Mouse (Mus musculus) testis, adult 2 months (tissue): ENCODE measurements around the gene Mgat3. TPM values are rescaled to one million over a fixed set of nuclear protein-coding genes. Genes with fewer than 3 reads are reported as not detected.
A peak's percentile ranks its signal among the peaks of the same experiment; 100 is the strongest.

ENCODE experiments used
- H3K27ac ChIP-seq: fragments of 200-500 bp; 2 replicates; pipeline ENCODE4 v1.5.1; 2012; ENCODE audit warnings: low read depth, low read length; ENCODE audit not compliant: control insufficient read depth, insufficient read depth
- H3K27me3 ChIP-seq: fragments of 200-500 bp; 2 replicates; pipeline ENCODE4 v1.6.1; 2012; ENCODE audit warnings: mild to moderate bottlenecking, low read length, moderate library complexity; ENCODE audit not compliant: control insufficient read depth, insufficient read depth
- H3K36me3 ChIP-seq: fragments of 200-500 bp; 2 replicates; pipeline ENCODE4 v1.6.1; 2012; ENCODE audit warnings: mild to moderate bottlenecking, low read length; ENCODE audit not compliant: control insufficient read depth, insufficient read depth
- H3K4me1 ChIP-seq: fragments of 200-500 bp; 2 replicates; pipeline ENCODE4 v1.6.1; 2012; ENCODE audit warnings: low read length; ENCODE audit not compliant: control insufficient read depth, insufficient read depth
- H3K4me3 ChIP-seq: fragments of 200-500 bp; 2 replicates; pipeline ENCODE4 v1.5.1; 2012; ENCODE audit warnings: low read depth, mild to moderate bottlenecking, low read length, moderate library complexity, mixed read lengths; ENCODE audit not compliant: control insufficient read depth
- CTCF ChIP-seq: fragments of 200-500 bp; IDR thresholded peaks from 2 replicates; pipeline ENCODE4 v1.5.1; 2012; ENCODE audit warnings: low read depth, mild to moderate bottlenecking, inconsistent platforms, low read length, moderate library complexity; ENCODE audit not compliant: control insufficient read depth, insufficient read depth, insufficient replicate concordance
- POLR2A ChIP-seq: fragments of 200-500 bp; IDR thresholded peaks from 2 replicates; pipeline ENCODE4 v1.6.1; 2012; ENCODE audit warnings: low read depth, mild to moderate bottlenecking, inconsistent platforms, low read length, moderate library complexity; ENCODE audit not compliant: control insufficient read depth
- polyA plus RNA-seq: library from polyadenylated mRNA; depleted of rRNA; stranded (reverse); fragments of >200 nt; gene quantifications from 2 replicates; pipeline ENCODE4 v1.2.3, GENCODE M21; 2012

The Mgat3 gene
- polyA plus RNA-seq, 1 experiment, result 0.38 TPM

DNA sequence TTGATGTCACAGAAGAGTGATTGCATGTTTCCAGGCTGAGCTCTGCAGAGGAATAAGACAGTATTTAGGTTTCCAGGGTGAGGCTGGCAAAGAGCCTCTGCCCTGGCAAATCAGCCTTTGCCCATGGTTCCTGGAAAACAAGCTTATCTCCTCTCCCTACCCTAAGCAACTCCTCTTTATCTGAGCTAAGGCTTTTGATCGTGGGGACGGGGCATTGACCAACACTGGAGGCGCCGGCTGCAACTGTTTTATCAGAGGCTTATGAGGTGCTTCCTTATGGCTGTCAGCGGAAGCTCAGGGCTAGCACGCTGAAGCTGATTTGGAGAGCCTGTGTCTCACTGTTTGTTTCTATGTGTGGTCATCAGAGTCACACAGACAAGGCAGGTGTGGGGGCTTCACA, 77.1 kb downstream of the Mgat3 start:
- Histone ChIP-seq H3K27me3 (no peaks in the 10 kb centered on the region), H3K4me3 (no peak overlapping the region), H3K4me1 (peaks cover 6% of the 10 kb centered on the region), H3K36me3 (peaks cover 7% of the 10 kb centered on the region), H3K27ac (no peak overlapping the region)
- TF ChIP-seq POLR2A (no peak), CTCF (no peak)

DNA sequence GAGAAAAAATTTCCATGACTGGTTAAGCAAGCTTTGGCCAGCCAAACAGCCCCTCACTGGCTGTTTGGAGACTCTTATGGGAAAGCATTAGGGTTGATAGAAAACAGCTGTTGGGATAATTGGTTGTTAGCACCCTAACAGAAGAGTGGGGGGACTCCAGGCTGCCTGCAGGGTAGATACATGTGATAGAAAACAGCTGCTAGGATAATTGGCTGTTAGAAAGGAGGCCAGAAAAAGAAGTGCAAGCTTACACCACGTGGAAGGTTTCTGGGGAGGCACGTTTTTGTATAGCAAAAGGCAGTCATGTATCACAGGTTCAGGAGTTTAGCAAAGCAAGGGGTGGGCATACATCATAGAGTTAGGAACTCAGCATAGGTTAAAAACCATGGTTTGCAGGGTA, 80.0 kb downstream of the Mgat3 start:
- TF ChIP-seq POLR2A (no peak), CTCF (no peak)
- peaks cover 5% of the 10 kb centered on the region for H3K36me3 ChIP-seq
- no peak overlapping the region for H3K4me3 ChIP-seq
- H3K27ac ChIP-seq, result no peak overlapping the region
- no peaks in the 10 kb centered on the region for H3K27me3 ChIP-seq
- peaks cover 8% of the 10 kb centered on the region for H3K4me1 ChIP-seq

DNA sequence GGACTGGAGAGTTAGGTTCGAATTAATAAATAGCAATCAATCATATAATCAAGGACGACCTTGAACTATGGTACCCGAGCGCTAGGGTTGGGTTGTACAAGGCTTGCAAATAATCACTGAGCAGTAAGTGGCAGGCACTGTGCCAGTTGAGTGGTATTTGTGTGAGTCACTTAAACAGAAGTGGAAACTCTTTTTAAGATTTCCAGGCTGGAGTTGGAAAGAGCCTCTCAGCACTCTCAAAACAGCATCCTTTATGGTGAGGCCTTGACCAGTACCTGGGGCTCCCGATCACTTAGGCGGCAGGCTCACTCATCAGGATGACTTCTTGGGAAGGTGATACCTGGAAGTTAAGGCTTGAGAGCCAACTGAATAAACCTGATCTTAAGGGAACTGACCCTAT, 80.7 kb downstream of the Mgat3 start:
- Histone ChIP-seq H3K27ac (peak overlapping the region; percentile 97), H3K27me3 (no peaks in the 10 kb centered on the region), H3K4me1 (peaks cover 8% of the 10 kb centered on the region), H3K4me3 (peak overlapping the region; percentile 87), H3K36me3 (peaks cover 5% of the 10 kb centered on the region)
- TF ChIP-seq POLR2A, result no peak
- TF ChIP-seq CTCF, result no peak

DNA sequence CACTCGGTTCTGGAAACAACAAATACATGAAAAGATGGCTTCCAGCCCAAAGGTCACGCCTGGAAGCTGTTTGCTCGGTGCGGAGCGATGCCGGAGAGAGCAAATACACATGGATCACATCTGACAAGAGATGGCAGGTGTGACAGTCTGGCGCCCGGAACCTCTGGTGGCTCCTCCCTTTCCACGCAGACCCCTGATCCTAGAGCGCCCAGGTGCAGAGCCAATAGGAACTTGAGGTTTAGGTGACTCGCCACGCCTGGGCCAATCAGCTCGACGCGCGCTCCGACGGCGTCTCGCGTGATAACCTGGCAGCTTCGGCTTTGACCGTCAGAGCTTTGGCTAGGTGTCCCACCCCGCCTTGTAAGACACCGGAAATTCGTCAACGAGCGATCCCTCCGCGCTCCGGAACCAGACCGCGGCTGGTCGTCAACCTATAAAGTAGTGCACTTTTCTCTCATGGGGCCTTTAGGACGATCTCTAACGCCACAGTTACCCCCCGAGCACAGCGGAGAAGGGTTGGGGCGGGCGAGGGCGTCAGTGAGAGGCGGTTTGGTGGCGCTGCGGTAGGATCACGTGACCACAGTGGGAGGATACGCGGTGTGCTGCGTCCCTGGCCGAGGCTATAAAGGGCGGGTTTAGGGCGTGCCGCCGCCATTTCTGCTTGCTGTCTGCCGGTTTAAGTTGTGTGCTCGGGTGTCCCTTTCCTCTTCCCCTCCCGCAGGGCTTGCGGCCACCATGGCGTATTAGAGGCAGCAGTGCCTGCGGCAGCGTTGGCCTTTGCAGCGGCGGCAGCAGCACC, 81.5 kb downstream of the Mgat3 start, which contains the start of gene Atf4:
Gene Atf4 (plus strand): TSS at position 338 of the 799 bp plus-strand sequence.
- TF ChIP-seq POLR2A (peak; percentile 100), CTCF (no peak)
- Histone ChIP-seq H3K4me1 (peaks cover 8% of the 10 kb centered on the region), H3K36me3 (no peaks in the 10 kb centered on the region; the same call in none of the 2 replicates), H3K27me3 (no peaks in the 10 kb centered on the region), H3K4me3 (peak within 1 kb of the TSS; percentile 87), H3K27ac (peak within 1 kb of the TSS; percentile 97)

DNA sequence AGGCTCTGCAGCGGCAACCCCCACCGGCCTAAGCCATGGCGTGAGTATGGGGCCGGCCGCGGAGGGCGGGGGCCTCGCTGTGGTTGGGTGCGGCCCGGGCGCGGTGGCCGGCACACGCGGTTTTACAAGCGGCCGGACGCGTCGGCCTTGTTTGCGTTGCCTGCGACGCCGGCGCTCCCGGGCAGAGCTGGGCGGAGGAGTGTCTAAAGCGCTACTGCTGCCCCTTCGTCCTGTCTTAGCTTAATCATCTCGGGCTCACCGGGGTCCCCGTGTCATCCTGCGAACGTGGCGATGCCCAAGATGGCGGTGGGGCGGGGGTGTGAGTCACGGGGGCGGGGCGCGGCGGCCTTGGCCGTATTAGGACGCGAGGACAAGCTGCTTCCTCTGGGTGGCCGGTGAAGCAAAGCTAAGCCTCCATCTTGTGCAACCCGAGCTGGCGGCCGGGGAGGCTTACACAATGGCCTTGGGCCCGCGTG, 82.2 kb downstream of the Mgat3 start:
- TF ChIP-seq CTCF (no peak), POLR2A (no peak)
- Histone ChIP-seq H3K27ac (peak overlapping the region; percentile 97), H3K4me3 (peak overlapping the region; percentile 87), H3K27me3 (no peaks in the 10 kb centered on the region), H3K4me1 (peaks cover 8% of the 10 kb centered on the region), H3K36me3 (no peaks in the 10 kb centered on the region; the same call in none of the 2 replicates)

DNA sequence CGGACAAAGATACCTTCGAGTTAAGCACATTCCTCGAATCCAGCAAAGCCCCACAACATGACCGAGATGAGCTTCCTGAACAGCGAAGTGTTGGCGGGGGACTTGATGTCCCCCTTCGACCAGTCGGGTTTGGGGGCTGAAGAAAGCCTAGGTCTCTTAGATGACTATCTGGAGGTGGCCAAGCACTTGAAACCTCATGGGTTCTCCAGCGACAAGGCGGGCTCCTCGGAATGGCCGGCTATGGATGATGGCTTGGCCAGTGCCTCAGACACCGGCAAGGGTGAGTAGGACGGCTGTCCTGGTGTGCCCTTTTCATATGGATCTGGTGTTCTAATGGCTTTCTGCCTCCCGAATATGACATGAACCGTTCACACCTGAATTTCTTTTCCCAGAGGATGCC, 82.7 kb downstream of the Mgat3 start:
- H3K4me1 ChIP-seq, result peaks cover 8% of the 10 kb centered on the region
- TF ChIP-seq POLR2A, result no peak
- no peak for TF ChIP-seq CTCF
- H3K4me3 ChIP-seq, result peak overlapping the region; percentile 87
- no peaks in the 10 kb centered on the region for H3K27me3 ChIP-seq
- H3K36me3 ChIP-seq, result no peaks in the 10 kb centered on the region; the same call in none of the 2 replicates
- peak overlapping the region; percentile 82 for H3K27ac ChIP-seq
